Mouse (Mus musculus) forebrain, postnatal 0 days (tissue): ENCODE data around the gene Gm49320. TPM values are rescaled to one million over a fixed set of nuclear protein-coding genes. Genes with fewer than 3 reads are reported as not detected.
A peak's percentile ranks its signal among the peaks of the same experiment; 100 is the strongest.

Source experiments
- ATAC-seq: fragments of 200-750 bp; cut with Nextera tagmentation; 2 replicates; pipeline ENCODE4 v1.8.0; 2017; ENCODE audit warnings: mild to moderate bottlenecking, moderate library complexity
- DNase-seq: peaks from one replicate; pipeline ENCODE4 v3.0.0-alpha.2; 2015
- H3K27ac ChIP-seq: fragments of 300-500 bp; sonication (generic); 2 replicates; pipeline ENCODE4 v1.5.1; 2014; ENCODE audit warnings: low read depth, mild to moderate bottlenecking, antibody characterized with exemption, low read length, moderate library complexity, mixed read lengths
- H3K27me3 ChIP-seq: fragments of 300-500 bp; sonication (generic); 2 replicates; pipeline ENCODE4 v1.6.1; 2014; ENCODE audit warnings: mild to moderate bottlenecking, low read length, mixed read lengths; ENCODE audit not compliant: insufficient read depth
- H3K36me3 ChIP-seq: fragments of 300-500 bp; sonication (generic); 2 replicates; pipeline ENCODE4 v1.6.1; 2014; ENCODE audit warnings: mild to moderate bottlenecking, moderate library complexity; ENCODE audit not compliant: insufficient read depth
- H3K4me1 ChIP-seq: fragments of 300-500 bp; sonication (generic); 2 replicates; pipeline ENCODE4 v1.6.1; 2014; ENCODE audit warnings: antibody characterized with exemption; ENCODE audit not compliant: insufficient read depth
- H3K4me2 ChIP-seq: fragments of 300-500 bp; sonication (generic); 2 replicates; pipeline ENCODE4 v1.6.1; 2014; ENCODE audit warnings: low read depth, mild to moderate bottlenecking, moderate library complexity
- H3K4me3 ChIP-seq: fragments of 300-500 bp; sonication (generic); 2 replicates; pipeline ENCODE4 v1.5.1; 2014; ENCODE audit warnings: low read depth, low read length, mixed read lengths
- H3K9ac ChIP-seq: fragments of 300-500 bp; sonication (generic); 2 replicates; pipeline ENCODE4 v1.6.1; 2014; ENCODE audit warnings: mild to moderate bottlenecking
- H3K9me3 ChIP-seq: fragments of 300-500 bp; sonication (generic); 2 replicates; pipeline ENCODE4 v1.6.1; 2016; ENCODE audit warnings: low read length
- CTCF ChIP-seq: sonication (generic); IDR thresholded peaks from 2 replicates; pipeline ENCODE4 v1.5.1; 2016; ENCODE audit warnings: antibody characterized with exemption, control low read depth, low read depth
- WGBS: fragments of 180-500 bp; shearing (Covaris S2); extraction: QIAGEN DNeasy Blood & Tissue Kit; methylation state at CpG from one replicate; pipeline ENCODE4 v1.1.7; 2014; 5-methylcytosine and 5-hydroxymethylcytosine counted together
- polyA plus RNA-seq: library from polyadenylated mRNA; unstranded; fragments of >200 nt; fragmentation: Nextera tagmentation; extraction: Ambion mirVana; gene quantifications from 2 replicates; pipeline ENCODE4 v1.2.1, GENCODE M21; 2015
- total RNA-seq: library from RNA; depleted of rRNA; stranded (reverse); fragments of >200 nt; gene quantifications from 2 replicates; pipeline ENCODE4 v1.2.3, GENCODE M21; 2014

The Gm49320 gene
- total and polyA plus RNA-seq, 2 experiments from 2014 or later: 0.67 TPM; not detected in 1

DNA sequence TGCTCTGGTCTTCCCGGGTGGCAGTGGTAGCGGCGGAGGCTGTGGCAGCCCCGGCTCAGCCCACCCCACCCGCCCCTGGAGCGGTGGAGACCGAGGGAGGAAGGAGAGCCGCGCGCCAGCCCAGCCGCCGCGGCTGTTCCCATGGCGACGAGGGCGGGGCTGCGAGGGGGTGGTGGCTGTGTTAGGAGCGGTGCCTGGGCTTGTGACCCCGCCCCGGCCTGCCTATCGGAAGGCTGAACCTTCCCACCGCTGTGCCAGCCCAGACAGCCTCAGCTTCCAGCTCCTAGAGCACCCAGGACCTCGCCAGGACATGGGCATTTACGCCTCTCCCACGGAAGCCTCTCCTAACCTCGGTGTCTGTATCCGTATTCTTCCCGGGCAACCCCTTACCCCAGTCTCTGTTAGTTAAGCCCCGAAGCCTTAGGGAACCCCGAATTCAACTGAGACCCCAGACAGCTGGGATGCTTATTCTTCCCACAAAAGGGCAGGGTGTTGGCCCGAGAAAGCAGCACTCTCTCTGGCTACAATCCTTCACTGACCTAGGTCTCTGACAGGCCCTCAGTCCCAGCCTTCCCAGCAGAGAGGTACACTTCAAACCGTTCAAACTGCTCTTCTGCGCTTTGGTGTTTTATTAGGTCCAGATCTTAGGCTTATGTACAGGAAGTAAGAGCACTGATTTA is 20.6 kb downstream of the Gm49320 start, which contains the start of gene Ctxn1:
Ctxn1 (minus strand) TSS at position 150 of the 680 bp plus-strand sequence.
- 8% methylated on average over 32 of the region's 33 CpGs for WGBS
- H3K4me3 ChIP-seq: peak within 1 kb of the TSS; percentile 82
- peak within 1 kb of the TSS; percentile 95 for H3K27ac ChIP-seq
- no peaks in the 10 kb centered on the region for H3K27me3 ChIP-seq
- H3K36me3 ChIP-seq: peaks cover 54% of the 10 kb centered on the region
- no peaks in the 10 kb centered on the region for H3K9me3 ChIP-seq
- peaks cover 13% of the 10 kb centered on the region for H3K4me1 ChIP-seq
- DNase-seq (peak; percentile 94), ATAC-seq (peak; percentile 92)
- H3K9ac ChIP-seq: peak within 1 kb of the TSS; percentile 98
- H3K4me2 ChIP-seq: peak within 1 kb of the TSS; percentile 80
- TF ChIP-seq CTCF: no peak

- no peak overlapping the region for H3K9ac ChIP-seq
- DNase-seq (no peak), ATAC-seq (no peak)
- H3K4me3 ChIP-seq: no peak overlapping the region
- peaks cover 50% of the 10 kb centered on the region for H3K36me3 ChIP-seq
- H3K9me3 ChIP-seq: no peaks in the 10 kb centered on the region
- 77% methylated on average over 4 of the region's 4 CpGs for WGBS
- H3K4me1 ChIP-seq: peaks cover 13% of the 10 kb centered on the region
- H3K27ac ChIP-seq: peak overlapping the region; percentile 95
- TF ChIP-seq CTCF: no peak
- H3K27me3 ChIP-seq: no peaks in the 10 kb centered on the region
- H3K4me2 ChIP-seq: no peak overlapping the region
Observed at GRCm38 (mm10) chr8:4259805-4260170, 21.1 kb downstream of the Gm49320 start.

GRCm38 (mm10) chr8:4263105-4263791 is 24.6 kb downstream of the Gm49320 start:
- Histone ChIP-seq H3K4me1 (no peaks in the 10 kb centered on the region), H3K9me3 (no peaks in the 10 kb centered on the region), H3K27ac (no peak overlapping the region), H3K4me3 (no peak overlapping the region), H3K9ac (no peak overlapping the region), H3K27me3 (no peaks in the 10 kb centered on the region), H3K36me3 (peaks cover 65% of the 10 kb centered on the region), H3K4me2 (no peak overlapping the region)
- WGBS: 84% methylated on average over 8 of the region's 8 CpGs
- ATAC-seq (no peak), DNase-seq (no peak)
- no peak for TF ChIP-seq CTCF

DNA sequence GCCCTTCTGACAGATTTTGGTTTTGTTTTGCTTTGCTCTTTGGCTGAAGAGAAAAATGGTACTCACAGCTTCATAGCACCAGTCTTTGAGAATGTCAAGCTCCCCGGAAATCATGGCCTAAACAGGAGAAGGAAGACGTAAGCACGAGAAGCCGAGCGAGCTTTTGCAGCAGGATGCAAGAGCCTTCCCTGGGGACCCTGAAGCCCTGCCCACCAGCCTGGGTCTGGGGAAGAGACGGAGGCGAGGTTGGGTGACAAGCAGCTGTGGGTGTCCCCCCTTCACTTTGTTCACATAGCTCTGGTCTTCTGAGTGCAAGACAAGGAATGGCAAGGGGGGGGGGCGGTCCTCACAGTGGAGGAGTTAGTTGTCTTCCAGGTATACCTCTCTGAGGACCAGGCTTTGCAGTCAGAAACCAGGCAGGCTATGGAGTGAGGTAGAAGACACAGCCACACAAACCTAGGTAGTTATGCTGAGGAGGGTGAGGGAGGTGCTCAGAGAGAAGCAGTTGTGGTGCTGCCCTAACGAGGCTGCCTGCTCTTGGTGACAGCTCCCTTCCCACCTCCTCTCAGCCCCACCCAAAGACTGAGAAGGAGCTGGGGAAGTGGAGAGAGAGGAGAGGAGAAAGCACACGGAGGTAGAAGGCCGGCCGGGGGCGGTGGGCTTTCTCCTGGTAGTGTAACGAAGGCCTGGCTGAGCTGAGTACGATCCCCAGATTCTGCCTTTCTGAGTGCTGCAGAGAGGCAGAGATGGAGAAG is 26.7 kb downstream of the Gm49320 start:
- no peak for DNase-seq

GRCm38 (mm10) chr8:4267627-4268026 is 29.0 kb downstream of the Gm49320 start:
- WGBS: 73% methylated on average over 15 of the region's 15 CpGs
- ATAC-seq: peak; percentile 71

More for the DNA sequence above, 26.7 kb downstream of the Gm49320 start:
- whole genome bisulfite sequencing: 94% methylated on average over 15 of the region's 15 CpGs
- TF ChIP-seq CTCF: no peak
- Histone ChIP-seq H3K36me3 (peaks cover 81% of the 10 kb centered on the region), H3K9me3 (no peaks in the 10 kb centered on the region), H3K27me3 (no peaks in the 10 kb centered on the region), H3K9ac (no peak overlapping the region), H3K4me2 (no peak overlapping the region), H3K4me3 (no peak overlapping the region), H3K27ac (no peak overlapping the region), H3K4me1 (no peaks in the 10 kb centered on the region)
- ATAC-seq: no peak

DNA sequence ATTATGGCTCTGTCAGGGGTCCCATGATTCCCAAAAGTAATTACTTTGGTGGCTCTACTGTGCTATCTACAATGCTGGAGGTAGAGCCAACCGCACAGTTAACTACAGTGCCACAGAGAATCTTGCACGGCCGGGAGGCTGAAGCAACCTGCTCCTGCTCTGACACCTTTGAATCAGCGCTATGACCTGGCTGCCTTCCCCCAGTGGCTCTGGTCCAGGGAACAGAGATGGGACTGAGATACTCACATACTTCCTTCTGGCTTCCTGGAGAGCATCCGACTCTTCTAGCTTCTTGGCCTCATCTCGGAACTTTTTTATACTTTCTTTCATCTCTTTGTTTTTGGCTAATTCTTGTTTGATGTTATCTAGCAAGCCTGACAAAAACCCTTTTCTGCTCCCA is 30.9 kb downstream of the Gm49320 start:
- Histone ChIP-seq H3K27me3 (no peaks in the 10 kb centered on the region), H3K4me3 (no peak overlapping the region), H3K4me2 (no peak overlapping the region), H3K9me3 (no peaks in the 10 kb centered on the region), H3K4me1 (no peaks in the 10 kb centered on the region), H3K9ac (no peak overlapping the region), H3K27ac (no peak overlapping the region), H3K36me3 (peaks cover 72% of the 10 kb centered on the region)
- no peak for TF ChIP-seq CTCF
- ATAC-seq: no peak
- DNase-seq: no peak
- WGBS: 94% methylated on average over 6 of the region's 6 CpGs

More at GRCm38 (mm10) chr8:4267627-4268026, 29.0 kb downstream of the Gm49320 start:
- Histone ChIP-seq H3K4me3 (no peak overlapping the region), H3K27ac (no peak overlapping the region), H3K4me1 (no peaks in the 10 kb centered on the region), H3K9ac (no peak overlapping the region), H3K4me2 (no peak overlapping the region), H3K36me3 (peaks cover 72% of the 10 kb centered on the region), H3K9me3 (no peaks in the 10 kb centered on the region), H3K27me3 (no peaks in the 10 kb centered on the region)
- peak; percentile 55 for TF ChIP-seq CTCF
- DNase-seq: no peak
